Comparison of ENCODE assay signal across 15 mouse cellular contexts in the genomic region with DNA sequence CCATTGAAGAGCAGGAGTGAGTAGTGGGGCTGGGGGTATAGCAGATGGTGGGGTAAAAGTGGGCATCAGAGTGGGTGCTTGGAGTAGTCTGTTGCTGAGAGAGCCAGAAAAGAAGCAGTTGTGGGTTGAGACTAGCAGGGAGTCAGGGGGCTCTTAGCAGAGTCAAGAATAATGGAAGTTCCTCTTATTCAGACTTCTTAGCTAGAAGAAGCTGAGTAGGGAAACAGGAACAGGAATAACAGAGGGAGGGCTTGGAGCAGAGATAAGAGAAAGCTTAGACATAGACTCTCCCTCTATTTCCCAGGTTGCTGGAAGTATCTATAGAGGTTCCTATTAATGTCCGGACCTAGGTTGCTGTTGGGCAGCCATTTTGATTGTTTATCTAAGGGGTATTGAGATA.
"Had no signal": no experiment of that assay in that cellular context is flagged by ENCODE, and none has a peak within 500 bp of the region (broad histone marks: within the 10 kb centered on the region; RNA-seq: fewer than 3 reads in every experiment).

No protein-coding gene starts in this region.

- ATAC-seq: inflammation-experienced regulatory T-cells, adult 6 months; intestine, embryonic 15.5 days; intestine, postnatal 0 days; liver, embryonic 12.5 days had no signal

- DNase-seq: gastrocnemius, postnatal 14 days; gastrocnemius, postnatal 36 days; heart, adult 2 months; heart, postnatal 14 days; heart, postnatal 36 days; kidney, adult 18-20 months; kidney, adult 8-10 months; kidney, postnatal 10 days; kidney, postnatal 25 days; kidney, postnatal 4 days; left cerebral cortex, postnatal 4 days had no signal
